Comparison of ENCODE assay signal across 8 mouse cellular contexts in genomic region chr16:34996133-34996532, GRCm38 (mm10). TPM values are rescaled to one million over a fixed set of nuclear protein-coding genes. Genes with fewer than 3 reads are reported as not detected.
DNase-seq lines count a peak whose midpoint lies in the region; TF ChIP-seq lines count a peak whose summit lies in the region.

No protein-coding gene starts in this region.

- peak overlapping the region; percentile 36 for H3K27ac ChIP-seq in cortical plate, adult 2 months (ENCODE audit: insufficient read depth, low read length)

- TF ChIP-seq POLR2A in cortical plate, adult 2 months (IDR thresholded peaks at IDR 0.05; ENCODE audit: extremely low read depth, insufficient read depth, low read length): no peak

- no peak for TF ChIP-seq CTCF in cortical plate, adult 2 months (IDR thresholded peaks at IDR 0.05; ENCODE audit: extremely low read depth, insufficient read depth, low read length)

- peak; percentile 13 for DNase-seq in cerebellum, adult 11 months
- DNase-seq in cerebellum, adult 11-12 months: no peak
- DNase-seq in 416B (ENCODE audit: low read depth): peak; percentile 87
- DNase-seq in heart, postnatal 10 days: peak; percentile 79 to 82
- peak; percentile 57 to 71 for DNase-seq in layer of hippocampus, postnatal 10 days (ENCODE audit: low spot score in 2 of 2)
- peak; percentile 92 for DNase-seq in right cerebral cortex, adult 18-20 months
- no peak for DNase-seq in thymus, postnatal 25 days

- intact Hi-C loops in heart, postnatal 10 days (cut with DNase I): no loop called here

- no peak overlapping the region for H3K4me3 ChIP-seq in cortical plate, adult 2 months (ENCODE audit: insufficient read depth, low read length)

- H3K4me1 ChIP-seq in cortical plate, adult 2 months (ENCODE audit: control insufficient read depth, insufficient read depth, low read length): peaks cover 17% of the 10 kb centered on the region

RNA-seq across cellular contexts. Expression of gene Hacd2, which starts 26.1 kb away (rescaled TPM):
- 38.2 and 42.7 TPM in 2 replicates for polyA plus RNA-seq in cortical plate, adult 2 months (2012; rRNA removed)
- 10 to 100 TPM; 11.3 to 15.8 TPM for total RNA-seq in heart, postnatal 10 days (2021)
- total RNA-seq in layer of hippocampus, postnatal 10 days (2021): 10 to 100 TPM; 28.2 to 34.2 TPM

Comparison
In these comparisons a context has a peak if more than half of its experiments do, and no peak if none do; other contexts are left out.
1. DNase-seq: peak in cerebellum, adult 11 months (single experiment), 416B (single experiment), heart, postnatal 10 days (2 of 2), layer of hippocampus, postnatal 10 days (2 of 2) and right cerebral cortex, adult 18-20 months (single experiment); none in cerebellum, adult 11-12 months (single experiment) and thymus, postnatal 25 days (single experiment).